Mouse (Mus musculus) liver, embryonic 14.5 days (tissue): Measurements from ENCODE around the gene Hoxd3. TPM values are rescaled to one million over a fixed set of nuclear protein-coding genes. Genes with fewer than 3 reads are reported as not detected.

Experiments
- ATAC-seq: fragments of 200-750 bp; cut with Nextera tagmentation; 2 replicates; pipeline ENCODE4 v1.8.0; 2017; ENCODE audit warnings: moderate number of reproducible peaks, mild to moderate bottlenecking, moderate library complexity; ENCODE audit not compliant: insufficient read depth
- DNase-seq, 3 experiments: peaks; one replicate each; pipeline ENCODE4 v3.0.0-alpha.2; 2012 to 2013; ENCODE audit warnings: low read depth in 3 of 3, low spot score in 3 of 3
- H3K27ac ChIP-seq: fragments of 300-500 bp; sonication (generic); 2 replicates; pipeline ENCODE4 v1.5.1; 2014; ENCODE audit warnings: moderate library complexity, mild to moderate bottlenecking, control low read depth, inconsistent platforms
- H3K27me3 ChIP-seq: fragments of 300-500 bp; sonication (generic); 2 replicates; pipeline ENCODE4 v1.6.1; 2014; ENCODE audit warnings: mild to moderate bottlenecking, low read length, moderate library complexity; ENCODE audit not compliant: control insufficient read depth, insufficient read depth
- H3K36me3 ChIP-seq: fragments of 300-500 bp; sonication (generic); replicated peaks from 2 replicates; pipeline ENCODE4 v1.6.1; 2014; ENCODE audit warnings: low read depth; ENCODE audit not compliant: control insufficient read depth, insufficient read depth
- H3K4me1 ChIP-seq, 2 experiments: fragments of 200-500 bp in 1 of 2; fragments of 300-500 bp in 1 of 2; sonication (generic) in 1 of 2; replicated peaks; 2 replicates each; pipeline ENCODE4 v1.6.1; 2012 to 2014; ENCODE audit warnings: antibody characterized with exemption in 1 of 2, inconsistent platforms in 1 of 2, low read length in 1 of 2; ENCODE audit not compliant: control insufficient read depth in 2 of 2, insufficient read depth in 2 of 2
- H3K4me2 ChIP-seq: fragments of 300-500 bp; sonication (generic); 2 replicates; pipeline ENCODE4 v1.6.1; 2014; ENCODE audit warnings: low read depth, mild to moderate bottlenecking, control low read depth, moderate library complexity
- H3K4me3 ChIP-seq, 2 experiments: fragments of 200-500 bp in 1 of 2; fragments of 300-500 bp in 1 of 2; sonication (generic) in 1 of 2; 2 replicates each; pipeline ENCODE4 v1.5.1; 2012 to 2014; ENCODE audit warnings: low read depth in 2 of 2, low read length in 2 of 2, mild to moderate bottlenecking in 2 of 2, control low read depth in 1 of 2, inconsistent platforms in 1 of 2, moderate library complexity in 1 of 2; ENCODE audit not compliant: insufficient read depth in 1 of 2
- H3K9ac ChIP-seq: fragments of 300-500 bp; sonication (generic); replicated peaks from 2 replicates; pipeline ENCODE4 v1.6.1; 2014; ENCODE audit warnings: mild to moderate bottlenecking, control low read depth, moderate library complexity
- H3K9me3 ChIP-seq: fragments of 300-500 bp; sonication (generic); 2 replicates; pipeline ENCODE4 v1.6.1; 2016; ENCODE audit warnings: low read length, mixed read lengths; ENCODE audit not compliant: control insufficient read depth
- CTCF ChIP-seq: IDR thresholded peaks from 2 replicates; pipeline ENCODE4 v1.5.1; 2016; ENCODE audit warnings: antibody characterized with exemption, low read depth, control low read depth
- EP300 ChIP-seq: IDR thresholded peaks from 2 replicates; pipeline ENCODE4 v1.6.1; 2016; ENCODE audit warnings: antibody characterized with exemption, low read depth
- WGBS: fragments of 180-500 bp; shearing (Covaris S2); extraction: QIAGEN DNeasy Blood & Tissue Kit; methylation state at CpG from one replicate; pipeline ENCODE4 v1.1.7; 2014; ENCODE audit not compliant: insufficient replicate concordance; 5-methylcytosine and 5-hydroxymethylcytosine counted together
- polyA plus RNA-seq, 2 experiments: library from polyadenylated mRNA; depleted of rRNA in 1 of 2; stranded (reverse) in 1 of 2; unstranded in 1 of 2; fragments of >200 nt; fragmentation: Nextera tagmentation in 1 of 2; extraction: Ambion mirVana in 1 of 2; gene quantifications; 2 replicates each; pipeline versions ENCODE4 v1.2.1 to v1.2.3; 2012 to 2014

Hoxd3 gene
- polyA plus RNA-seq, 2 experiments = 0.02 TPM; not detected in 1

DNA sequence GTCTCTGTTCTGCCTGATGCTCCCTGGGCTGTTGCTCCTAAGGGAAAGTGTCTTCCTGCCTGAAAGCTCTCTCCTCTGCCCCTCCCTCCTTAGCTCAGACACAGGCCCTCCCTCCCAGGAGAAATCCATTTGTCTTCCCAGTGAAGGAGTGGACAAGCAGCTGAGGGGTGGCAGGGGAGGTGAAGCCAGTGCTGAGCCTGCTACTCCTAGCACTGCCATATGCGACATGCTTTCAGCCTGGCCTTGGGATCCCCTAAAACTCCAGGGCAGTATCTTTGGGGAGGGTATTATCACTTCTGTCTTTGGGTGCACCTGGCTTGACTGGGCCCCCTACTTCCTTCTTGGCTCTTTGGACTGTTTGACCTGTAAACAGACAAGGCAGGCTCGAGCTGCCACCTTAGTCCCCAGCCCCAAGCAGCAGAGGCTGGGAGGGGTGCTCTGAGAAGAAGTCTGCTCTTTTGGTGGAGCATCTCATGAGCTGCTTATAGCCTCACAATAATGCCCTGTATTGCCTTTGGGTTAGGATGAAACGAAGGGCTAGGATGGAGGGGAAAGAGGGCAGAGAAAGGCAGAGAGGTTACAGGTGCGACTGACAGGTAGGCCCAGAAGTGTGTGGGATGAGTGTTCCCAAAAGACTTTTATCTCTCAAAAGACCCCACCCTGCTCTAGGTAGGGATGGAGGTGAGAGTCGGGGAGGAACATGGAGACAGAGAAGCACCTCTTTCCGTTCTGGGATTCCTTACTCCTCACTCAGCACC is 34.0 kb downstream of the Hoxd3 start:
- ATAC-seq (no peak), DNase-seq (no peak)
- Histone ChIP-seq H3K27me3 (peaks cover 89% of the 10 kb centered on the region), H3K36me3 (no peaks in the 10 kb centered on the region), H3K4me3 (no peak overlapping the region), H3K4me2 (no peak overlapping the region), H3K27ac (no peak overlapping the region), H3K9ac (no peak overlapping the region), H3K9me3 (no peaks in the 10 kb centered on the region), H3K4me1 (no peaks in the 10 kb centered on the region)
- TF ChIP-seq EP300 = no peak
- 13% methylated on average over 6 of the region's 6 CpGs for WGBS

DNA sequence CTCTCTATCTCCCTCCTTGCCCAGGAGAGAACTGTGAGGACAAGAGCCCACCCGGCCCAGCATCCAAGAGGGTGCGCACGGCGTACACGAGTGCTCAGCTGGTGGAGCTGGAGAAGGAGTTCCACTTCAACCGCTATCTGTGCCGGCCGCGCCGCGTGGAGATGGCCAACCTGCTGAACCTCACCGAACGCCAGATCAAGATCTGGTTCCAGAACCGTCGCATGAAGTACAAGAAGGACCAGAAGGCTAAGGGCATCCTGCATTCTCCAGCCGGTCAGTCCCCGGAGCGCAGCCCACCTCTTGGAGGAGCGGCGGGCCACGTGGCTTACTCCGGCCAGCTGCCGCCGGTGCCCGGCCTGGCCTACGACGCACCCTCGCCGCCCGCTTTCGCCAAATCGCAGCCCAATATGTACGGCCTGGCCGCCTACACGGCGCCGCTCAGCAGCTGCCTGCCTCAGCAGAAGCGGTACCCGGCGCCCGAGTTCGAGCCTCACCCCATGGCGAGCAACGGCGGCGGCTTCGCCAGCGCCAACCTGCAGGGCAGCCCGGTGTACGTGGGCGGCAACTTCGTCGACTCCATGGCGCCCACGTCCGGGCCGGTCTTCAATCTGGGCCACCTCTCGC is 34.7 kb downstream of the Hoxd3 start:
- Histone ChIP-seq H3K9ac (no peak overlapping the region), H3K4me2 (no peak overlapping the region)
- WGBS = 3% methylated on average over 58 of the region's 58 CpGs

DNA sequence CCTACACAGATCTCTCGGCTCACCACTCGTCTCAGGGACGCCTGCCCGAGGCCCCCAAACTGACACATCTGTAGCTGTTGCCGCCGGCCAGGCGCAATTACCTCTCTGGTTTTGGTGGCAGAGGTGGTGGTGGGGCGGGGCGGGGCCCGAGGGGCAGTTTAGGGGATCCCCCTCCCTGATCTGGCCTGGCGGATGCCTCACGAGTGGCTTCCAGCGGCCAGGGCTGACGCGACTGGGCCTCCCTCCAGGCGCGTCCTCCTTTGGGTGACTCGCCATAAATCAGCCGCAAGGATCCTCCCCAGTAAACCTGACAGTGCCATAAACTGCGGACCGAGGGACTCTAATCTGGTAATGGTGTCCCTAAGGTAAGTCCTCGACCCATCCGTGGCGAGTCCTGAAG is 35.3 kb downstream of the Hoxd3 start:
- no peaks in the 10 kb centered on the region for H3K9me3 ChIP-seq
- no peak for ATAC-seq
- no peaks in the 10 kb centered on the region for H3K4me1 ChIP-seq
- no peak overlapping the region for H3K27ac ChIP-seq
- peaks cover 91% of the 10 kb centered on the region for H3K27me3 ChIP-seq
- H3K4me2 ChIP-seq = no peak overlapping the region
- WGBS = 7% methylated on average over 24 of the region's 24 CpGs
- TF ChIP-seq EP300 (no peak), CTCF (no peak)
- H3K36me3 ChIP-seq = no peaks in the 10 kb centered on the region
- no peak overlapping the region for H3K4me3 ChIP-seq
- DNase-seq = no peak
- H3K9ac ChIP-seq = no peak overlapping the region

More for the DNA sequence above, 34.7 kb downstream of the Hoxd3 start:
- DNase-seq (no peak), ATAC-seq (no peak)
- H3K4me1 ChIP-seq = no peaks in the 10 kb centered on the region
- no peaks in the 10 kb centered on the region for H3K9me3 ChIP-seq
- peaks cover 91% of the 10 kb centered on the region for H3K27me3 ChIP-seq
- no peaks in the 10 kb centered on the region for H3K36me3 ChIP-seq
- H3K27ac ChIP-seq = no peak overlapping the region
- no peak overlapping the region for H3K4me3 ChIP-seq
- TF ChIP-seq EP300 = no peak
- TF ChIP-seq CTCF = no peak

DNA sequence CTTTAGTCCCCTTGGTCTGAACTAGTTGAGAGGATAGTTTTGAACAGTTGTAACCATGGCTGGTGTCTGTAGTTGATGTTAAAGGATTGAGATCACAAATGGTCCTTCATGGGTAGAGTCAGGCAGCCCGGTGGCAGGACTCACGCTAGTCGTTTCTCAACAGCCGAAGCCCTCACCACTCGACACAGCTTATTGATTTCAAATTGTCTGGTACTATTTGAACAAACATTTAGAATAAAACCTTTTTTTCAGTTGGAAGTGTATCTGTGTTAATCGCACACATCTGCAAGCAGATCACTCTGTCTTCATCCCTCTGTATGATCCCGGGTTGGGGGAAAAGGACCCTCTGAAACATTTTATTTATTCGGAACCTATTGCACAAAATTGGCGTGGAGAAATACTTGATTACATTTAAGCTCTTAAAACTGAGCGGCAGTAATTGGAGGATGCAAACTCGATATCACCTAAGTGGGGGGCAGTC is 36.0 kb downstream of the Hoxd3 start:
- Histone ChIP-seq H3K9me3 (no peaks in the 10 kb centered on the region), H3K4me2 (no peak overlapping the region), H3K27me3 (peaks cover 94% of the 10 kb centered on the region), H3K9ac (no peak overlapping the region), H3K27ac (no peak overlapping the region), H3K4me1 (no peaks in the 10 kb centered on the region), H3K36me3 (no peaks in the 10 kb centered on the region), H3K4me3 (no peak overlapping the region)
- no peak for ATAC-seq
- 18% methylated on average over 11 of the region's 11 CpGs for WGBS
- DNase-seq = no peak
- TF ChIP-seq EP300 (no peak), CTCF (no peak)

DNA sequence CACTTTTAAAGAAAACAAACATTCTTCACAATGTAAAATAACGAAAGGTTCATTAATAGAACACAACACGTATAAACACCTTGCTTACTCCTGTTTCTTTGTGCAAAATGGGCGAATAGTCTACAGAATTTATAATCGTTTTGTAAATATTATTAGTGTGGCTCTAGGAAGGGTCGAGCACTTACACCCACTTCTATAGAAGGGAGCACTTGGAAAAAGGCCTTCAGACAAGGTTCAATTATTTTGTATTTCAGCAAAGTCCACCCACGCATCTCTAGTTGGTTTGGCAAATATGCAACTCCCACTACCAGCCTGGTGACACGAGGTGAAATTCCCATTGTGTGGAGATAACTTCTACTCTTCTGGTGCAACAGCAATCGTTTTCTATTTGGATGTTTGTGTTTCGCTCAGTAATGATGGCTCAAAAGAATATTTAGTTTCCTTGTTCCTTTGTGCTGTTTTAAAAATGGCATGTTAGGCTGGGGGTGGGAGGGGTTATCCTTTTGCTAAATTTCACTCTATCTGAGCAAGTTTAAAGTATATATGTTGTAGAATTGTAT is 36.8 kb downstream of the Hoxd3 start:
- Histone ChIP-seq H3K36me3 (no peaks in the 10 kb centered on the region), H3K4me2 (no peak overlapping the region), H3K9ac (no peak overlapping the region), H3K4me1 (no peaks in the 10 kb centered on the region), H3K27me3 (peaks cover 97% of the 10 kb centered on the region), H3K27ac (no peak overlapping the region), H3K4me3 (no peak overlapping the region), H3K9me3 (no peaks in the 10 kb centered on the region)
- TF ChIP-seq EP300 (no peak), CTCF (no peak)
- ATAC-seq (no peak), DNase-seq (no peak)
- 14% methylated on average over 9 of the region's 9 CpGs for WGBS
